Mouse (Mus musculus) spleen, adult 2 months (tissue): ENCODE results near the gene Rab14.

Experiments used
- CTCF ChIP-seq: fragments of 200-500 bp; IDR thresholded peaks from 2 replicates; pipeline ENCODE4 v1.5.1; 2011; ENCODE audit warnings: mild to moderate bottlenecking, inconsistent platforms; ENCODE audit not compliant: insufficient read depth, insufficient read length, insufficient replicate concordance; ENCODE audit errors: extremely low read depth
- POLR2A ChIP-seq: fragments of 200-500 bp; IDR thresholded peaks from 2 replicates; pipeline ENCODE4 v1.6.1; 2011; ENCODE audit warnings: low read depth, low read length, inconsistent platforms

GRCm38 (mm10) chr2:35199971-35200897 lies 686 bp downstream of the Rab14 start:
- TF ChIP-seq CTCF (no peak), POLR2A (no peak)
